Mouse (Mus musculus): ENCODE results near the gene Arl5a. TPM values are rescaled to one million over a fixed set of nuclear protein-coding genes. Genes with fewer than 3 reads are reported as not detected.

The Arl5a gene
- polyA plus RNA-seq, 1 experiment = 1.3 TPM

DNA sequence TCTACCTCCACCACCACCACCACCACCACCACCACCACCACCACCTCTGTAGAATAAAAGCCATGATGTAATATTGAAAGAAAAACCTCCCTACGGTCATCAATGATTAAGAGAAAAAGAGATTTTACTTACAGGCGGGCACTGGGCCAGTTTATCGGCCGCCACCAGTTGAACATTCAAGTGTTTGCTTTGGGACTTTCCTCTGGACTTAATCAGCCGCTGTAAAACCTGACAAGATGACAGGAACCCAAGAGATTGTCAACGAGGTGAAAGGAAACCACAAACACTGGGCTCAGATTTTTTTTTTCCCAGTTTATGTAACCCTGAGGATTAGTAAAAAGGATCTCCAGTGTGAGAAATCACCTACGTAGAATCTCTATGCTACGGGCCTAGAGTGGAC, 25.1 kb upstream of the Arl5a start:
- H3K27me3 ChIP-seq (ENCODE audit: control insufficient read depth, insufficient read depth, low read length) = no peaks in the 10 kb centered on the region
- TF ChIP-seq CTCF (IDR thresholded peaks at IDR 0.05; ENCODE audit: control insufficient read depth, insufficient read depth, insufficient replicate concordance, low read depth, low read length) = no peak
- TF ChIP-seq POLR2A (IDR thresholded peaks at IDR 0.05; ENCODE audit: control insufficient read depth, low read depth, low read length) = no peak
- no peaks in the 10 kb centered on the region for H3K36me3 ChIP-seq (ENCODE audit: control insufficient read depth, insufficient read depth, low read length)
- H3K27ac ChIP-seq (ENCODE audit: control insufficient read depth, insufficient read depth, low read depth, low read length) = no peak overlapping the region
- H3K4me1 ChIP-seq (ENCODE audit: control insufficient read depth, insufficient read depth, low read length) = no peaks in the 10 kb centered on the region
- no peak overlapping the region for H3K4me3 ChIP-seq (ENCODE audit: control insufficient read depth, low read depth, low read length)

DNA sequence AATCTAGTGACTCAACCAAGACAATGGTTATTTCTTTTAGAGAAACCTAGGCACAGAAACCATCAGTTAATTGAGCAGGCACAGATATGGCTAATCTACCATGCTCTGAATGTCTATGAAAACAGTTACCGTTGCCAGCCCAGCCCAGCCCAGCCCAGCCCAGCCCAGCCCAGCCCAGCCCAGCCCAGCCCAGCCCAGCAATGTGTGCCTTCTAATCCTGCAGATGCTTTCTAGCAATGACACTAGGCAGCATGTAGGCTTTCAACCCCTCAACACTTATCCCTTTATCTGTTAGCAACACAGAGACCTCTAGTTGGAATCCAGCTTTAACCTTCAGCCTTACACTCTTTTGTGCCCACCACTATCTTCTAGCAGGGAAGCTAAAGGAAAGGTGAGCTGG, 24.2 kb upstream of the Arl5a start:
- TF ChIP-seq CTCF (IDR thresholded peaks at IDR 0.05; ENCODE audit: control insufficient read depth, insufficient read depth, insufficient replicate concordance, low read depth, low read length) = no peak
- TF ChIP-seq POLR2A (IDR thresholded peaks at IDR 0.05; ENCODE audit: control insufficient read depth, low read depth, low read length) = no peak
- no peaks in the 10 kb centered on the region for H3K27me3 ChIP-seq (ENCODE audit: control insufficient read depth, insufficient read depth, low read length)
- no peaks in the 10 kb centered on the region for H3K4me1 ChIP-seq (ENCODE audit: control insufficient read depth, insufficient read depth, low read length)
- no peak overlapping the region for H3K27ac ChIP-seq (ENCODE audit: control insufficient read depth, insufficient read depth, low read depth, low read length)
- no peak overlapping the region for H3K4me3 ChIP-seq (ENCODE audit: control insufficient read depth, low read depth, low read length)
- H3K36me3 ChIP-seq (ENCODE audit: control insufficient read depth, insufficient read depth, low read length) = no peaks in the 10 kb centered on the region

GRCm38 (mm10) chr2:52446648-52447047, 21.9 kb upstream of the Arl5a start:
- H3K36me3 ChIP-seq (ENCODE audit: control insufficient read depth, insufficient read depth, low read length) = no peaks in the 10 kb centered on the region
- H3K4me3 ChIP-seq (ENCODE audit: control insufficient read depth, low read depth, low read length) = no peak overlapping the region
- H3K4me1 ChIP-seq (ENCODE audit: control insufficient read depth, insufficient read depth, low read length) = no peaks in the 10 kb centered on the region
- H3K27ac ChIP-seq (ENCODE audit: control insufficient read depth, insufficient read depth, low read depth, low read length) = no peak overlapping the region
- TF ChIP-seq POLR2A (IDR thresholded peaks at IDR 0.05; ENCODE audit: control insufficient read depth, low read depth, low read length) (no peak), CTCF (IDR thresholded peaks at IDR 0.05; ENCODE audit: control insufficient read depth, insufficient read depth, insufficient replicate concordance, low read depth, low read length) (no peak)
- no peaks in the 10 kb centered on the region for H3K27me3 ChIP-seq (ENCODE audit: control insufficient read depth, insufficient read depth, low read length)

DNA sequence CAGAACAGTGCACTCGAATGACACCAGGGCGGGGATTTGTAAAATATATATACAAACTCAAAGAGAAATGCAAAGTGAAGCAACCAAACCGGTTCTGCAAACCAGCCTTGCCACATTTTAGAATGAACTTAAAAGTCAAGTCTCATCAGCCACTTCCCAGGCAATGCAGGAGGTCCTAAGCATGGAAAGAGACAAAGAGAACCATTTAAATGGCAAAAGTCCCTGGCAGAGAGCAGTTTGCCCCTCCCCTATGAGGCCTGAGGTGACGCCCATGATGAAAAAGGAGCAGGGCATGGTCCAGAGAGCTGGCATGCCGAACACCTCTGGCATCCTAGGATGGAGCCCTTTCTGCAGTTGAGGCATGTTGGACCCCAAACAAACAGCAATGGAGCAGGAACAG, 17.4 kb upstream of the Arl5a start:
- Histone ChIP-seq H3K27me3 (ENCODE audit: control insufficient read depth, insufficient read depth, low read length) (no peaks in the 10 kb centered on the region), H3K4me3 (ENCODE audit: control insufficient read depth, low read depth, low read length) (no peak overlapping the region), H3K36me3 (ENCODE audit: control insufficient read depth, insufficient read depth, low read length) (no peaks in the 10 kb centered on the region), H3K4me1 (ENCODE audit: control insufficient read depth, insufficient read depth, low read length) (no peaks in the 10 kb centered on the region; the same call in 1 of the 2 replicates), H3K27ac (ENCODE audit: control insufficient read depth, insufficient read depth, low read depth, low read length) (no peak overlapping the region)
- TF ChIP-seq POLR2A (IDR thresholded peaks at IDR 0.05; ENCODE audit: control insufficient read depth, low read depth, low read length) = no peak
- no peak for TF ChIP-seq CTCF (IDR thresholded peaks at IDR 0.05; ENCODE audit: control insufficient read depth, insufficient read depth, insufficient replicate concordance, low read depth, low read length)

- H3K36me3 ChIP-seq (ENCODE audit: control insufficient read depth, insufficient read depth, low read length) = no peaks in the 10 kb centered on the region
- no peaks in the 10 kb centered on the region for H3K27me3 ChIP-seq (ENCODE audit: control insufficient read depth, insufficient read depth, low read length)
- H3K4me3 ChIP-seq (ENCODE audit: control insufficient read depth, low read depth, low read length) = no peak overlapping the region
- no peaks in the 10 kb centered on the region; the same call in 1 of the 2 replicates for H3K4me1 ChIP-seq (ENCODE audit: control insufficient read depth, insufficient read depth, low read length)
- H3K27ac ChIP-seq (ENCODE audit: control insufficient read depth, insufficient read depth, low read depth, low read length) = no peak overlapping the region
- TF ChIP-seq POLR2A (IDR thresholded peaks at IDR 0.05; ENCODE audit: control insufficient read depth, low read depth, low read length) = no peak
Observed at GRCm38 (mm10) chr2:52440420-52441015, 15.8 kb upstream of the Arl5a start.

DNA sequence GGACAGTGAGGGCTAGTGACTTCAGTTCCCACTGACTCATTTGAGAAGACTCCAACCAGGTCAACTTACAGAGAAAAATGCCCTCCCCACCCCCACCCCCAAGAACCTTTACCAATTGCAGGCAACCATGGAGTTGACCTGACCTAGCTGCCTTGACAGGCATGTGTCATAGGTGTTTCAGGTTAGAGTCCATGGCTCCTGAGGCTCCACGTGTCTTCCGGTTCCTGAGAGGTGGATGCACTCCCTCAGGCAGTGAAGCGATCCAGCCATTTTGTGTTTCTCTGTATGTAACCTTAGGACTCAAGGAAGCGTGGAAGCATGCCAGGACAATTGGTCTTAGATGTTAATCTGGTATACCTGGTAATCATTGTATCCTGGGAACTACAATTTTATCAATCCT, 13.7 kb upstream of the Arl5a start:
- no peak overlapping the region for H3K4me3 ChIP-seq (ENCODE audit: control insufficient read depth, low read depth, low read length)
- no peaks in the 10 kb centered on the region for H3K36me3 ChIP-seq (ENCODE audit: control insufficient read depth, insufficient read depth, low read length)
- TF ChIP-seq POLR2A (IDR thresholded peaks at IDR 0.05; ENCODE audit: control insufficient read depth, low read depth, low read length) = no peak
- TF ChIP-seq CTCF (IDR thresholded peaks at IDR 0.05; ENCODE audit: control insufficient read depth, insufficient read depth, insufficient replicate concordance, low read depth, low read length) = no peak
- no peaks in the 10 kb centered on the region for H3K27me3 ChIP-seq (ENCODE audit: control insufficient read depth, insufficient read depth, low read length)
- H3K27ac ChIP-seq (ENCODE audit: control insufficient read depth, insufficient read depth, low read depth, low read length) = no peak overlapping the region
- no peaks in the 10 kb centered on the region; the same call in 1 of the 2 replicates for H3K4me1 ChIP-seq (ENCODE audit: control insufficient read depth, insufficient read depth, low read length)

- TF ChIP-seq CTCF (IDR thresholded peaks at IDR 0.05; ENCODE audit: control insufficient read depth, insufficient read depth, insufficient replicate concordance, low read depth, low read length) = no peak
- no peak for TF ChIP-seq POLR2A (IDR thresholded peaks at IDR 0.05; ENCODE audit: control insufficient read depth, low read depth, low read length)
- H3K4me1 ChIP-seq (ENCODE audit: control insufficient read depth, insufficient read depth, low read length) = no peaks in the 10 kb centered on the region; the same call in 1 of the 2 replicates
- H3K27ac ChIP-seq (ENCODE audit: control insufficient read depth, insufficient read depth, low read depth, low read length) = no peak overlapping the region
- no peak overlapping the region for H3K4me3 ChIP-seq (ENCODE audit: control insufficient read depth, low read depth, low read length)
- H3K27me3 ChIP-seq (ENCODE audit: control insufficient read depth, insufficient read depth, low read length) = no peaks in the 10 kb centered on the region
- H3K36me3 ChIP-seq (ENCODE audit: control insufficient read depth, insufficient read depth, low read length) = no peaks in the 10 kb centered on the region
Observed at GRCm38 (mm10) chr2:52438013-52438412, 13.3 kb upstream of the Arl5a start.
